Mouse (Mus musculus): ENCODE measurements around the gene Fcer1g. TPM values are rescaled to one million over a fixed set of nuclear protein-coding genes. Genes with fewer than 3 reads are reported as not detected.

Fcer1g gene
- polyA plus RNA-seq, 1 experiment from 2014 or later = 10.2 TPM

GRCm38 (mm10) chr1:171278436-171278835 is 44.3 kb upstream of the Fcer1g start:
- no peak for ATAC-seq (ENCODE audit: low read depth)
- Histone ChIP-seq H3K9me3 (ENCODE audit: control insufficient read depth, low read length) (no peaks in the 10 kb centered on the region), H3K27ac (ENCODE audit: low read depth, low read length) (no peak overlapping the region), H3K4me3 (ENCODE audit: low read depth, low read length) (no peak overlapping the region), H3K9ac (replicated peaks; ENCODE audit: low read depth, low read length) (no peak overlapping the region), H3K36me3 (ENCODE audit: control insufficient read depth, insufficient read depth, low read length) (peaks cover 28% of the 10 kb centered on the region), H3K4me1 (ENCODE audit: control insufficient read depth, insufficient read depth, low read length) (peaks cover 7% of the 10 kb centered on the region), H3K27me3 (ENCODE audit: control insufficient read depth, insufficient read depth, low read length) (no peaks in the 10 kb centered on the region), H3K4me2 (ENCODE audit: low read depth, low read length) (no peak overlapping the region)
- 95% methylated on average over 8 of the region's 8 CpGs for WGBS

GRCm38 (mm10) chr1:171277736-171278135 is 43.6 kb upstream of the Fcer1g start:
- Histone ChIP-seq H3K4me1 (ENCODE audit: control insufficient read depth, insufficient read depth, low read length) (peaks cover 7% of the 10 kb centered on the region), H3K9ac (replicated peaks; ENCODE audit: low read depth, low read length) (no peak overlapping the region), H3K27ac (ENCODE audit: low read depth, low read length) (no peak overlapping the region), H3K4me3 (ENCODE audit: low read depth, low read length) (no peak overlapping the region), H3K36me3 (ENCODE audit: control insufficient read depth, insufficient read depth, low read length) (peaks cover 31% of the 10 kb centered on the region), H3K27me3 (ENCODE audit: control insufficient read depth, insufficient read depth, low read length) (no peaks in the 10 kb centered on the region), H3K9me3 (ENCODE audit: control insufficient read depth, low read length) (no peaks in the 10 kb centered on the region), H3K4me2 (ENCODE audit: low read depth, low read length) (no peak overlapping the region)
- no peak for ATAC-seq (ENCODE audit: low read depth)
- WGBS = 87% methylated on average over 10 of the region's 10 CpGs

GRCm38 (mm10) chr1:171276110-171276748 is 42.1 kb upstream of the Fcer1g start:
- peaks cover 13% of the 10 kb centered on the region for H3K4me1 ChIP-seq (ENCODE audit: control insufficient read depth, insufficient read depth, low read length)
- H3K36me3 ChIP-seq (ENCODE audit: control insufficient read depth, insufficient read depth, low read length) = peaks cover 32% of the 10 kb centered on the region

GRCm38 (mm10) chr1:171275144-171275734 is 41.1 kb upstream of the Fcer1g start:
- H3K27me3 ChIP-seq (ENCODE audit: control insufficient read depth, insufficient read depth, low read length) = no peaks in the 10 kb centered on the region
- WGBS = 75% methylated on average over 11 of the region's 11 CpGs
- no peak overlapping the region for H3K27ac ChIP-seq (ENCODE audit: low read depth, low read length)
- no peak overlapping the region for H3K4me2 ChIP-seq (ENCODE audit: low read depth, low read length)
- H3K4me1 ChIP-seq (ENCODE audit: control insufficient read depth, insufficient read depth, low read length) = peaks cover 19% of the 10 kb centered on the region
- no peaks in the 10 kb centered on the region for H3K9me3 ChIP-seq (ENCODE audit: control insufficient read depth, low read length)
- no peak for ATAC-seq (ENCODE audit: low read depth)
- no peak overlapping the region for H3K9ac ChIP-seq (replicated peaks; ENCODE audit: low read depth, low read length)
- H3K4me3 ChIP-seq (ENCODE audit: low read depth, low read length) = no peak overlapping the region
- H3K36me3 ChIP-seq (ENCODE audit: control insufficient read depth, insufficient read depth, low read length) = peaks cover 32% of the 10 kb centered on the region

More at GRCm38 (mm10) chr1:171276110-171276748, 42.1 kb upstream of the Fcer1g start:
- WGBS = 91% methylated on average over 14 of the region's 14 CpGs
- Histone ChIP-seq H3K4me3 (ENCODE audit: low read depth, low read length) (no peak overlapping the region), H3K27me3 (ENCODE audit: control insufficient read depth, insufficient read depth, low read length) (no peaks in the 10 kb centered on the region), H3K9me3 (ENCODE audit: control insufficient read depth, low read length) (no peaks in the 10 kb centered on the region), H3K4me2 (ENCODE audit: low read depth, low read length) (no peak overlapping the region), H3K27ac (ENCODE audit: low read depth, low read length) (no peak overlapping the region), H3K9ac (replicated peaks; ENCODE audit: low read depth, low read length) (no peak overlapping the region)
- no peak for ATAC-seq (ENCODE audit: low read depth)

GRCm38 (mm10) chr1:171274171-171274570 is 40.0 kb upstream of the Fcer1g start:
- Histone ChIP-seq H3K27me3 (ENCODE audit: control insufficient read depth, insufficient read depth, low read length) (no peaks in the 10 kb centered on the region), H3K4me3 (ENCODE audit: low read depth, low read length) (no peak overlapping the region), H3K36me3 (ENCODE audit: control insufficient read depth, insufficient read depth, low read length) (peaks cover 32% of the 10 kb centered on the region), H3K4me1 (ENCODE audit: control insufficient read depth, insufficient read depth, low read length) (peaks cover 13% of the 10 kb centered on the region), H3K4me2 (ENCODE audit: low read depth, low read length) (no peak overlapping the region), H3K27ac (ENCODE audit: low read depth, low read length) (no peak overlapping the region), H3K9ac (replicated peaks; ENCODE audit: low read depth, low read length) (no peak overlapping the region), H3K9me3 (ENCODE audit: control insufficient read depth, low read length) (no peaks in the 10 kb centered on the region)
- ATAC-seq (ENCODE audit: low read depth) = no peak
- 95% methylated on average over 12 of the region's 12 CpGs for WGBS

- peaks cover 27% of the 10 kb centered on the region for H3K36me3 ChIP-seq (ENCODE audit: control insufficient read depth, insufficient read depth, low read length)
- 91% methylated on average over 3 of the region's 3 CpGs for WGBS
- H3K4me2 ChIP-seq (ENCODE audit: low read depth, low read length) = no peak overlapping the region
- no peaks in the 10 kb centered on the region for H3K9me3 ChIP-seq (ENCODE audit: control insufficient read depth, low read length)
- H3K4me3 ChIP-seq (ENCODE audit: low read depth, low read length) = no peak overlapping the region
- H3K27me3 ChIP-seq (ENCODE audit: control insufficient read depth, insufficient read depth, low read length) = no peaks in the 10 kb centered on the region
- ATAC-seq (ENCODE audit: low read depth) = no peak
- H3K27ac ChIP-seq (ENCODE audit: low read depth, low read length) = no peak overlapping the region
- H3K4me1 ChIP-seq (ENCODE audit: control insufficient read depth, insufficient read depth, low read length) = peaks cover 13% of the 10 kb centered on the region
- no peak overlapping the region for H3K9ac ChIP-seq (replicated peaks; ENCODE audit: low read depth, low read length)
Measured at GRCm38 (mm10) chr1:171272086-171272485, 37.9 kb upstream of the Fcer1g start.

- Histone ChIP-seq H3K27me3 (ENCODE audit: control insufficient read depth, insufficient read depth, low read length) (no peaks in the 10 kb centered on the region), H3K4me1 (ENCODE audit: control insufficient read depth, insufficient read depth, low read length) (peaks cover 13% of the 10 kb centered on the region), H3K9me3 (ENCODE audit: control insufficient read depth, low read length) (no peaks in the 10 kb centered on the region), H3K9ac (replicated peaks; ENCODE audit: low read depth, low read length) (no peak overlapping the region), H3K27ac (ENCODE audit: low read depth, low read length) (no peak overlapping the region), H3K4me3 (ENCODE audit: low read depth, low read length) (no peak overlapping the region; the same call in 1 of the 2 replicates), H3K4me2 (ENCODE audit: low read depth, low read length) (peak overlapping the region; percentile 94; the same call in 1 of the 2 replicates), H3K36me3 (ENCODE audit: control insufficient read depth, insufficient read depth, low read length) (peaks cover 22% of the 10 kb centered on the region)
- ATAC-seq (ENCODE audit: low read depth) = no peak
- WGBS = 76% methylated on average over 10 of the region's 10 CpGs
Measured at GRCm38 (mm10) chr1:171271622-171272021, 37.5 kb upstream of the Fcer1g start.

- Histone ChIP-seq H3K4me2 (ENCODE audit: low read depth, low read length) (peak overlapping the region; percentile 94), H3K27me3 (ENCODE audit: control insufficient read depth, insufficient read depth, low read length) (no peaks in the 10 kb centered on the region), H3K27ac (ENCODE audit: low read depth, low read length) (no peak overlapping the region), H3K9me3 (ENCODE audit: control insufficient read depth, low read length) (no peaks in the 10 kb centered on the region), H3K36me3 (ENCODE audit: control insufficient read depth, insufficient read depth, low read length) (peaks cover 18% of the 10 kb centered on the region; the same call in 1 of the 2 replicates), H3K4me3 (ENCODE audit: low read depth, low read length) (peak overlapping the region; percentile 66), H3K4me1 (ENCODE audit: control insufficient read depth, insufficient read depth, low read length) (peaks cover 13% of the 10 kb centered on the region), H3K9ac (replicated peaks; ENCODE audit: low read depth, low read length) (peak overlapping the region; percentile 78)
- WGBS = 56% methylated on average over 9 of the region's 9 CpGs
- no peak for ATAC-seq (ENCODE audit: low read depth)
Measured at GRCm38 (mm10) chr1:171271196-171271595, 37.0 kb upstream of the Fcer1g start.

- 0 out of 2 replicates have a peak overlapping the region, but pooled peaks have one; percentile 36 for H3K27ac ChIP-seq (ENCODE audit: low read depth, low read length)
- peak overlapping the region; percentile 94 for H3K4me2 ChIP-seq (ENCODE audit: low read depth, low read length)
- WGBS = under 1% methylated on average over 19 of the region's 19 CpGs
- peak overlapping the region; percentile 78 for H3K9ac ChIP-seq (replicated peaks; ENCODE audit: low read depth, low read length)
- peak; percentile 69 for ATAC-seq (ENCODE audit: low read depth)
- peak overlapping the region; percentile 66 for H3K4me3 ChIP-seq (ENCODE audit: low read depth, low read length)
- H3K4me1 ChIP-seq (ENCODE audit: control insufficient read depth, insufficient read depth, low read length) = peaks cover 13% of the 10 kb centered on the region
- no peaks in the 10 kb centered on the region for H3K27me3 ChIP-seq (ENCODE audit: control insufficient read depth, insufficient read depth, low read length)
- H3K36me3 ChIP-seq (ENCODE audit: control insufficient read depth, insufficient read depth, low read length) = peaks cover 14% of the 10 kb centered on the region; the same call in 1 of the 2 replicates
- H3K9me3 ChIP-seq (ENCODE audit: control insufficient read depth, low read length) = no peaks in the 10 kb centered on the region
Measured at GRCm38 (mm10) chr1:171270573-171270900, 36.4 kb upstream of the Fcer1g start.

Measured in neural tube, embryonic 14.5 days (tissue).